Mouse (Mus musculus) embryonic facial prominence, embryonic 15.5 days (tissue): ENCODE results near the gene Ubl5. TPM values are rescaled to one million over a fixed set of nuclear protein-coding genes. Genes with fewer than 3 reads are reported as not detected.
"Not testable (repeated sequence)": the region's sequence is repeated elsewhere in the genome, so short reads cannot be mapped to it uniquely, and the experiment has no call there.

ENCODE experiments used
- ATAC-seq: fragments of 200-750 bp; cut with Nextera tagmentation; 2 replicates; pipeline ENCODE4 v1.8.0; 2017; ENCODE audit warnings: low read depth, moderate TSS enrichment; ENCODE audit not compliant: insufficient number of reproducible peaks, low FRiP score, low TSS enrichment
- H3K27ac ChIP-seq: fragments of 300-500 bp; sonication (generic); replicated peaks from 2 replicates; pipeline ENCODE4 v1.5.1; 2015; ENCODE audit warnings: mild to moderate bottlenecking, inconsistent platforms
- H3K27me3 ChIP-seq: fragments of 300-500 bp; sonication (generic); 2 replicates; pipeline ENCODE4 v1.6.1; 2015; ENCODE audit warnings: inconsistent platforms
- H3K36me3 ChIP-seq: fragments of 300-500 bp; sonication (generic); 2 replicates; pipeline ENCODE4 v1.6.1; 2015; ENCODE audit warnings: mild to moderate bottlenecking, inconsistent platforms
- H3K4me1 ChIP-seq: fragments of 300-500 bp; sonication (generic); 2 replicates; pipeline ENCODE4 v1.6.1; 2015; ENCODE audit warnings: inconsistent platforms
- H3K4me2 ChIP-seq: fragments of 300-500 bp; sonication (generic); replicated peaks from 2 replicates; pipeline ENCODE4 v1.6.1; 2015; ENCODE audit warnings: mild to moderate bottlenecking, inconsistent platforms
- H3K4me3 ChIP-seq: fragments of 300-500 bp; sonication (generic); replicated peaks from 2 replicates; pipeline ENCODE4 v1.5.1; 2015; ENCODE audit warnings: mild to moderate bottlenecking, inconsistent platforms
- H3K9ac ChIP-seq: fragments of 300-500 bp; sonication (generic); 2 replicates; pipeline ENCODE4 v1.6.1; 2015; ENCODE audit warnings: inconsistent platforms
- H3K9me3 ChIP-seq: fragments of 300-500 bp; sonication (generic); replicated peaks from 2 replicates; pipeline ENCODE4 v1.6.1; 2016; ENCODE audit warnings: inconsistent platforms
- WGBS: fragments of 180-500 bp; shearing (Covaris S2); methylation state at CpG from one replicate; pipeline ENCODE4 v1.1.7; 2015; 5-methylcytosine and 5-hydroxymethylcytosine counted together
- polyA plus RNA-seq: library from polyadenylated mRNA; unstranded; fragments of >200 nt; fragmentation: Nextera tagmentation; extraction: Ambion mirVana; gene quantifications from 2 replicates; pipeline ENCODE4 v1.2.1, GENCODE M21; 2015

Ubl5 gene
- polyA plus RNA-seq, result 396 and 416 TPM in 2 replicates

DNA sequence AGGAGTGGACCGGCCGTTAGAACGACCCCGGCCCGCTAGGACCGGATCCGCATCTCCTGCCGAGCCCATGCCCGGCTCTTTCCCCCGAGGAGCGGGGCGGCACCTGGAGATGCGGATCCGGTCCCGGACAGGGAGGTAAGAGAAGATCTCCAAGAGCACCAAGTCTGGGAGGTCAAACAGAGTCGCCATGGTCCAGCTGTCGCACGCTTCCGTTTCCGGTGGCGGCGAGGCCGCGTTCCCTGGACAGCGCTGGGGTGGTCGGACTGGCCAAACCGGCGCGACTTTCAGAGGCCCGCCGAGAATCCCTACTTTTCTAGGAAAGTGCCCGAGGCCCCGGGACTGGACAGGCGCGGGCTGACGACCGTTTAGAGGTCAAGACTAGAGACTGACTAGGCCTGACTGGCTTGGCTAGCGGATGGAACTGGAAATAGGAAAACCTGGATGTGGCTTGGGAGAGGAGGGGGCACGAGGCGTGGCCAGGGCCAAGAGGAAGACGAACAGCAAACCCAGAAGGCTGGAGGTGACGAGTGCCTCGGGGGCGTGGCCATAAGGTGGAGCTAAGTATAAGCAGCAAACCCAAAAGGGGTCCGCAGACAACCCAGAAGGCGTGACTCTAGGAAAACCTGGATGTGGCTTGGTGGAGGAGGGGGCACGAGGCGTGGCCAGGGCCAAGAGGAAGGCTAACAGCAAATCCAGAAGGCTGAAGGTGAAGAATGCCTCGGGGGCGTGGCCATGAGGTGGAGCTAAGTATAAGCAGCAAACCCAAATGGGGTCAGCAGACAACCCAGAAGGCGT is at the start of gene Ubl5:
Gene Ubl5, plus strand, starts transcription at position 778 of the 795 bp plus-strand sequence.
- H3K27me3 ChIP-seq, result no peaks in the 10 kb centered on the region
- H3K4me1 ChIP-seq, result peaks cover 28% of the 10 kb centered on the region
- no peaks in the 10 kb centered on the region for H3K9me3 ChIP-seq
- H3K4me3 ChIP-seq, result peak within 1 kb of the TSS; percentile 66
- peak within 1 kb of the TSS; percentile 75 for H3K9ac ChIP-seq
- under 1% methylated on average over 51 of the region's 51 CpGs for WGBS
- H3K4me2 ChIP-seq, result peak within 1 kb of the TSS; percentile 82
- peak within 1 kb of the TSS; percentile 96 for H3K27ac ChIP-seq
- H3K36me3 ChIP-seq, result peaks cover 28% of the 10 kb centered on the region
- ATAC-seq, result peak; percentile 94

DNA sequence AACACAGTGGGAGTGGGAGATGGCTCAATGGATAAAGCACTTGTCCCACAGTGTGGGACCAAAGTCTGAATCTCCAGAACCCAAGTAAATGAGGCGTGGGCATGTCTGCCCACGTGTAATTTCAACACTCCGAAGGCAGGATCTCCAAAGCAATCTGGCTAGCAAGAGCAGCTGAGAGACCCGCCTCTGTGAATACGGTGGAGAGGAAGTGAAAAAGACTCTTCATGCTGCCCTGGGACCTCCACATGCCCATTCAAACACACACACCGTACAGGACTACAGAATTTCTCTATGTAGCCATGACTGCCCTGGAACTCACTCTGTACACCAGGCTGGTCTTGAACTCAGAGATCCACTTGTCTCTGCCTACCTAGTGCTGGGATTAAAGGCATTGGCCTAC is 41.4 kb upstream of the Ubl5 start:
- no peak overlapping the region for H3K27ac ChIP-seq
- WGBS, result 81% methylated on average over 6 of the region's 6 CpGs
- no peak overlapping the region for H3K4me3 ChIP-seq
- H3K4me2 ChIP-seq, result no peak overlapping the region
- H3K36me3 ChIP-seq, result peaks cover 11% of the 10 kb centered on the region; the same call in 1 of the 2 replicates
- no peak overlapping the region for H3K9ac ChIP-seq
- H3K27me3 ChIP-seq, result no peaks in the 10 kb centered on the region
- no peaks in the 10 kb centered on the region for H3K4me1 ChIP-seq
- no peaks in the 10 kb centered on the region for H3K9me3 ChIP-seq
- no peak for ATAC-seq

DNA sequence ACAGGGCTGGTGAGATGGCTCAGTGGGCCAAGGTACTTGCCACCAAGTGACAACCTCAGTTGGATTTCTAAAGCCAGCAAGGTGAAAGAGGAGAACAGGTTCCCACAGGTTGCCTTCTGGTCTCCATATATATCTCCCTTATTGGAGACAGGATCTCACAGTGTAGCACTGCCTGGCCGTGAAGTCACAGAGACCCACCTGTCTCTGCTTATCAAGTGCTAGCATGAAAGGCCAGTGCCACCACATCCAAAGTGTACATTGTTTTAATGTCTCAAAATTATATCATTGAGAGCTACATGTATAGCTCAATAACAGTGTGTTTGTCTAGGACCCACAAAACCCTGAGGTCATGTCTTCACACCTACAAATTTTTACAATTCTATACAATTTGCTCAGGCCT is 36.4 kb upstream of the Ubl5 start:
- H3K4me2 ChIP-seq, result peak overlapping the region; percentile 60
- WGBS, result 89% methylated on average over 1 of the region's 1 CpGs
- no peaks in the 10 kb centered on the region for H3K9me3 ChIP-seq
- H3K9ac ChIP-seq, result no peak overlapping the region
- no peak overlapping the region for H3K27ac ChIP-seq
- no peaks in the 10 kb centered on the region for H3K27me3 ChIP-seq
- peaks cover 4% of the 10 kb centered on the region; the same call in 1 of the 2 replicates for H3K4me1 ChIP-seq
- no peak overlapping the region for H3K4me3 ChIP-seq
- no peak for ATAC-seq
- H3K36me3 ChIP-seq, result peaks cover 10% of the 10 kb centered on the region; the same call in 1 of the 2 replicates

DNA sequence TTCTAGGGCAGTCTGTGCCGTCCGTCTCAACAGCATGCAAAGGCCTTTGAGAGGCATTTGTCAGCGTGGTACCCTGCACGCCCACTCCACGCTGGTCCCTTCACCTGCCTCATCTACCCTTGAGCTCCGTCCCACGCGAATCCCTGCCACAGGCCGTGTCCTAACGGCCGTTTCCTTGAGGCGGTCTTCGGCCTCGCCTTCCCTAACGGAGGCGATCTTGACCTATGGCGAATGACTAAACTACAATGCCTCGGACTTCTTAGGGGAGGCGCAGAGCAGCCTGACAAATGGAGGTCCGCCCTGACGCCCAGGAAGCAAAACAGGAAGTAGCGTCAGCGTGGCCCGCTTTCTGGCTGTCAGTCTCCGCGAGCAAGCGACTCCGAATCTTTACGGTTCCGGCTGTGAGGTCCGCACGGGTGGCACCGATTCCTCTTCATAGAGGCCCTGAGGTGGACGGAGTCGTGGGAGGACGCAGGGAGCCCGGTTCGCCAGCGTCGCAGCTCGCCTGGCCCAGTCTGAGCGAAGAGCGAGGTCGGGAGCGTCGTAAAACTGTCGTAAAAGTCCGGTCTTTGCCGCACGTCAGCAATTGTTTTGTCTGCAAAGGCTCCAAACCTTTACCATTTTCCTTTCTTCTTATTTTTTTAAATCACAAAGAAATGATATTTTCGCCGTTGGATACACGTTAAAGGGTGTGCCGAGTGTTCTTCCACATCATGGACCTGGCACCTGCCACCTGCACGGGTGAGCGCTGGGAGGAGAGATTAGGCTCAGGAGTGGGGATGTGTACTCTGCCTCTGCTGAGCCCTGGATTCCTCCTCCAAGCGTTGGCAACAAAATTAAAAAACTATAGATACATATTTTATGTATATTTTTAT is 35.3 kb upstream of the Ubl5 start:
- peaks cover 7% of the 10 kb centered on the region; the same call in 1 of the 2 replicates for H3K36me3 ChIP-seq
- H3K4me3 ChIP-seq, result peak overlapping the region; percentile 86
- H3K9ac ChIP-seq, result peak overlapping the region; percentile 86
- H3K27ac ChIP-seq, result peak overlapping the region; percentile 99
- H3K9me3 ChIP-seq, result no peaks in the 10 kb centered on the region
- H3K4me2 ChIP-seq, result peak overlapping the region; percentile 60
- ATAC-seq, result peak; percentile 89
- no peaks in the 10 kb centered on the region for H3K27me3 ChIP-seq
- H3K4me1 ChIP-seq, result peaks cover 4% of the 10 kb centered on the region; the same call in 1 of the 2 replicates
- under 1% methylated on average over 57 of the region's 57 CpGs for WGBS

DNA sequence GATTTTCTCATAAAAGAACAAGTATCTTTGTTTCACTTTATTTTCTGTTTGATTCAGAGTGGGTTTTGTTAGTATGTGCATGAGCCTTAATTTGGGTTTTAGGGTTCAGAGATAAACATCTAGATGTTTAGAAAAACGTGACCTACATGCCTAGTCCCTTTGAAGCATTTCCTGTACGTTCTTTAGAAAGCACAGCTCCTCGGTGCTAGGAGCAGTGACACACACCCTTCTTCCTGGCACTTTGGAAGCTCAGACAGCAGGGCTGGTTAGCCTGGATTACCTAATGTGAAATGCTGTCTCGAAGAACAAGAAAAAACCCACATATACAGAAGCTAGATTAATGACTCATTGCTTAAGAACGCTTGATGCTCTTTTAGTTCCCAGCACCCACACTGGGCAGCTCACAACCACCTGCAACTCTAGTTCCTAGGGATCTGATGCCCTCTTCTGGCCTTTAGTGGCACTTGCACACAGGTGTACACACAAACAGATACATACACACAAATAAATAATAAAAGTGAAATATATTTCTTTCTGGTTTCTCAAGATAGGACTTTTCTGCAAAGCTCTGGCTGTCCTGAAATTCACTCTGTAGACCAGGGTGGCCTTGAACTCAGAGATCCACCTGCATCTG is 32.7 kb upstream of the Ubl5 start:
- H3K4me3 ChIP-seq, result no peak overlapping the region
- no peak for ATAC-seq
- no peak overlapping the region for H3K4me2 ChIP-seq
- no peaks in the 10 kb centered on the region for H3K9me3 ChIP-seq
- H3K9ac ChIP-seq, result no peak overlapping the region
- no peak overlapping the region for H3K27ac ChIP-seq
- H3K4me1 ChIP-seq, result peaks cover 4% of the 10 kb centered on the region; the same call in 1 of the 2 replicates
- WGBS, result 85% methylated on average over 5 of the region's 5 CpGs
- peaks cover 7% of the 10 kb centered on the region; the same call in 1 of the 2 replicates for H3K36me3 ChIP-seq
- no peaks in the 10 kb centered on the region for H3K27me3 ChIP-seq

DNA sequence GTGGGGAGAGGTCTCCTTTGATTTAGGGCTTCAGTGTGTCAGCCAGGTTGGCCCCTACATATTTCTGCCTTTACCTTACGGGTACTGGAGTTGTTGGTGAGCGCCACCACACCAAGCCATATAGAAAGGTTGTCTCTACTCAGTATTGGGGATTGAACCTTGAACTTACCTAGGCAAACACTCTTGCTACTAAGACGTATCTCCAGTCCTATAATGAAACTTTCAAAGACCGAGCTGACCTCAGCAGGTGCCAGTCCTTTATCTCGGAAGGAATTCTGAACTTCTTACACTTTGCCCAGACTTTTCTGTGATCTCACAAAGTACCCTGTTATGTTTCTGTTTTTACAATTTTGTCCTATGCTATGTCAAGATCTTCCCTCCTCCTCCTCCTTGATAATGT is 30.7 kb upstream of the Ubl5 start:
- Histone ChIP-seq H3K4me1 (no peaks in the 10 kb centered on the region), H3K4me3 (no peak overlapping the region), H3K27me3 (no peaks in the 10 kb centered on the region), H3K36me3 (peaks cover 12% of the 10 kb centered on the region; the same call in 1 of the 2 replicates), H3K27ac (no peak overlapping the region), H3K9ac (no peak overlapping the region), H3K4me2 (no peak overlapping the region), H3K9me3 (no peaks in the 10 kb centered on the region)
- 80% methylated on average over 5 of the region's 5 CpGs for WGBS
- ATAC-seq, result no peak

DNA sequence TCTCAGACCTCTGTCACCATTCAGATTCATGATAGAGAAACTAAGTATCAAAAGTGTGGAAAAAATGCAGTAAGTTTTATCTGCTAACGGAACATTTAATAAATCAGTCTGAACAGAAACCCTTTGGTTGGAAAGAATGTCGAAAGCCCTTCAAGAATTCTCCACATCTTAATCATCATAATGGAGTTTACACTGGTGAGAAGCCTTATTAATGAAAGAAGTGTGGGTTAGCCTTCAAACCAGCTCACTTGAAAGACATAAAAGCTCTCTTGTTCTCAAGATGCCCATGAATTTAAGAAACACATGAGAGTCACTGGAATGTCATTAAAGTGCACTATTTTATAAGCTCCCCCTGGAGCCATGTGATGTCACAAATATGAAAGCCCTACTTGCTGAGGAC is 26.0 kb upstream of the Ubl5 start:
- Histone ChIP-seq H3K36me3 (0 out of 2 replicates have a peak, but pooled peaks cover 4% of the 10 kb centered on the region), H3K4me2 (no peak overlapping the region), H3K27ac (no peak overlapping the region), H3K9ac (no peak overlapping the region), H3K27me3 (no peaks in the 10 kb centered on the region), H3K4me1 (no peaks in the 10 kb centered on the region), H3K9me3 (no peaks in the 10 kb centered on the region), H3K4me3 (no peak overlapping the region)
- ATAC-seq, result no peak
- WGBS, result 88% methylated on average over 2 of the region's 2 CpGs

DNA sequence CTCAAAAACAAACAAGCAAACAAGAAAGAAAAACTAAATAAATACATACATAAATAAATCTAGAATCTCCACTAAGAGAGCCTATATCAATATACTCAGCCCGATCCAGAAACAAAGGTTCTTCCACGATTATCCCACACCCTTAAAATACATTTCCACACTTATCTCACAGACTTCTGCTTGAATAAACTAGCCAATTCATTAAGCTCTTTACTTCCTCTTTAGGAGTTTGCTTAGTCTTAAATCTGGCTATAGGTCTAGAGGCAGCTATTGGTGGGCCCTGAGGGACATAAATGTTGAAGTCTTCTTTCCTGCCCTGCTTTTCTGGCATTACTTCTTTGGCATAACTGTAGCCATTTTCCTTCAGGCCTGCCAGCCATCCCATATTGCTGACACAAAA is 11.3 kb upstream of the Ubl5 start:
- Histone ChIP-seq H3K27me3 (no peaks in the 10 kb centered on the region), H3K9me3 (no peaks in the 10 kb centered on the region), H3K4me3 (no peak overlapping the region), H3K36me3 (no peaks in the 10 kb centered on the region; the same call in 1 of the 2 replicates), H3K4me1 (no peaks in the 10 kb centered on the region), H3K4me2 (no peak overlapping the region), H3K27ac (no peak overlapping the region), H3K9ac (no peak overlapping the region)
- 94% methylated on average over 2 of the region's 2 CpGs for WGBS
- ATAC-seq, result no peak

DNA sequence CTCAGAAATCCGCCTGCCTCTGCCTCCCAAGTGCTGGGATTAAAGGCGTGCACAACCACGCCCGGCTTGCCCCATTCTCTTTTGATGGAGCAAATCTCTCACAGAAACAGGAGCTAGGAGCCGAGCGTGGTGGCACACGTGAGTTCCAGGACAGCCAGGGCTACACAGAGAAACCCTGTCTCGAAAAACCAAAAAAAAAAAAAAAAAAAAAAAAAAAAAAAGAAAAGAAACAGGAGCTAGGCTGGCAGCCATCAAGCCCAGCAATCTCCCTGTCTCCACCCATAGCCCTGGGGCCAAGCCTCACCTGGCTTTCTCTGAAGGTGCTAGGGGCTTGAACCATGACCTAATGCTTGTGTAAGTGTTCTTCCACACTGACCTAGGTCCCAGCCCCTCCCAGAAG is 7.0 kb upstream of the Ubl5 start:
- H3K9ac ChIP-seq, H3K27me3 ChIP-seq, H3K4me3 ChIP-seq, H3K4me2 ChIP-seq, H3K4me1 ChIP-seq, H3K27ac ChIP-seq, H3K9me3 ChIP-seq, ATAC-seq: not testable (repeated sequence)
- 90% methylated on average over 8 of the region's 8 CpGs for WGBS
- H3K36me3 ChIP-seq, result peaks cover 22% of the 10 kb centered on the region

DNA sequence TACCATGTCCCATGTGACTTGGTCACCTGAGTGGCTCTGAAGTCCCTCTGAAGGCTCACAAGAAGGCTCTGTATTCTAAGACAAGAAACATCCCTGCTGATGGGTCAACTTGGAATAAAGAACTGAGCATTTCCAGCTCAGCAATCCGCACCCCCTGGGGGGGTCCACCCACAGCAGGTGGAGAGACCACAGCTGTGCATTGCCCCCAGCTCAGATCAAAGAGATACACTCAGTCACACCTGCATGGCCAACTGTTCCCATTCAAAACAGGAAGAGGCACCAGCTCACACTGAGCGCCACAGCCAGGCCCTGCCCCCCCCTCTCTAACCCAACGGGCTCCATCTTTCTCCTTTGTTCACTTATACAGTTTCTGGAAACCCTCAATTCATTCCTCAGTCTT is 6.4 kb upstream of the Ubl5 start:
- 75% methylated on average over 3 of the region's 3 CpGs for WGBS
- ATAC-seq, result peak; percentile 56; the same call in 1 of the 2 replicates
- H3K4me2 ChIP-seq, result no peak overlapping the region

DNA sequence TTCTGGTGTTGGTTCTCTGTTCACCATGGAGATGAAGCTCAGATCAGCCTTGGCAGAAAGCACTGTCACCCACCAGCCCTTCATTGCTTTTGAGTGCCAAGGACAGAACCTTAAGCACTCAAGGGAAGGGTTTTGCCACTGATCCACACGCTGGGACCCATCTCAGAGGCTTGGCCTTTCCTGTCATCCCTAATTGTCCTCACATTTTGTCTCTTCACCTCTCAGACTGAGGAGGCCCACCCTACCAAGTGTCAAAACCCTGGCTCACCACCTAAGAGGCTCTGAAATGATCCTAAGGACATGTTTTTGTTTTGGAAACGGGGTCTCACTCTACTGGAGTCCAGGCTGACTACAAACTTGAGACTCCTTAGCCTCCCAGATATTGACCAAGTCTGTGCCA is 5.9 kb upstream of the Ubl5 start:
- no peak for ATAC-seq
- WGBS, result 76% methylated on average over 2 of the region's 2 CpGs
- no peak overlapping the region for H3K4me3 ChIP-seq
- no peaks in the 10 kb centered on the region for H3K27me3 ChIP-seq
- no peaks in the 10 kb centered on the region for H3K9me3 ChIP-seq
- H3K4me1 ChIP-seq, result peaks cover 11% of the 10 kb centered on the region
- H3K36me3 ChIP-seq, result peaks cover 22% of the 10 kb centered on the region
- H3K4me2 ChIP-seq, result no peak overlapping the region
- no peak overlapping the region for H3K27ac ChIP-seq
- H3K9ac ChIP-seq, result no peak overlapping the region

More for the DNA sequence above, 6.4 kb upstream of the Ubl5 start:
- Histone ChIP-seq H3K4me1 (peaks cover 6% of the 10 kb centered on the region), H3K9ac (no peak overlapping the region), H3K4me3 (no peak overlapping the region), H3K9me3 (no peaks in the 10 kb centered on the region), H3K36me3 (peaks cover 22% of the 10 kb centered on the region), H3K27me3 (no peaks in the 10 kb centered on the region), H3K27ac (no peak overlapping the region)
